Mouse (Mus musculus): ENCODE results near the gene Nwd2.

DNA sequence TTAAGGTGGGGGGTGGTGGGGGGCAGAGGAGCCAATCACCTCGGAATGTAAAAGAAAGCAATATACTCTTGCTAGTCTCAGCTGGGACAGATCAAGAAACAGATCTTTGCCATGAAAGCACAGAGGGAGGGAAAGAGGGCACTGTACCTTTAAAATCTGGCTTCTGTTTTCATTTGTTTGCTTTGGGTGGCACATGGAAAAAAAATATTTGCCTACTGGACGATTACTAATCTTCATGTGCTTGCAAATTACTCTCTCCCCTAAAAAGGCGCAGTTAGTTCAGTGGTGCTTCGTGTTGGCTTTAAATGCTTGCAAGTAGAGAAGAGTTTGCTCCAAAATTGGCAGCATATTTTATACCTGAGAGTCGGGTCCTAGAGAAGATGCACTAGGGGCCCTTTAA lies 177.0 kb downstream of the Nwd2 start:
- no peak for TF ChIP-seq CTCF (conservative IDR thresholded peaks at IDR 0.05; ENCODE audit: insufficient read depth, insufficient read length, low read depth, low read length)
- no peak for TF ChIP-seq POLR2A (IDR thresholded peaks at IDR 0.05; ENCODE audit: low read depth, low read length)
